Mouse (Mus musculus) spleen, adult 10 weeks (tissue): ENCODE data around the gene Marcksl1. TPM values are rescaled to one million over a fixed set of nuclear protein-coding genes. Genes with fewer than 3 reads are reported as not detected.

ENCODE experiments used
- polyA plus RNA-seq: library from polyadenylated mRNA; stranded (reverse); fragments of 350-450 nt; fragmentation: Illumina TruSeq; extraction: RNeasy Lipid Tissue Mini Kit (QIAGEN cat#74804); gene quantifications from one replicate; pipeline ENCODE4 v1.2.3, GENCODE M21; 2015; ENCODE audit warnings: low replicate concordance; ENCODE audit not compliant: insufficient read depth

Marcksl1 gene
- polyA plus RNA-seq, result 79.0 TPM

DNA sequence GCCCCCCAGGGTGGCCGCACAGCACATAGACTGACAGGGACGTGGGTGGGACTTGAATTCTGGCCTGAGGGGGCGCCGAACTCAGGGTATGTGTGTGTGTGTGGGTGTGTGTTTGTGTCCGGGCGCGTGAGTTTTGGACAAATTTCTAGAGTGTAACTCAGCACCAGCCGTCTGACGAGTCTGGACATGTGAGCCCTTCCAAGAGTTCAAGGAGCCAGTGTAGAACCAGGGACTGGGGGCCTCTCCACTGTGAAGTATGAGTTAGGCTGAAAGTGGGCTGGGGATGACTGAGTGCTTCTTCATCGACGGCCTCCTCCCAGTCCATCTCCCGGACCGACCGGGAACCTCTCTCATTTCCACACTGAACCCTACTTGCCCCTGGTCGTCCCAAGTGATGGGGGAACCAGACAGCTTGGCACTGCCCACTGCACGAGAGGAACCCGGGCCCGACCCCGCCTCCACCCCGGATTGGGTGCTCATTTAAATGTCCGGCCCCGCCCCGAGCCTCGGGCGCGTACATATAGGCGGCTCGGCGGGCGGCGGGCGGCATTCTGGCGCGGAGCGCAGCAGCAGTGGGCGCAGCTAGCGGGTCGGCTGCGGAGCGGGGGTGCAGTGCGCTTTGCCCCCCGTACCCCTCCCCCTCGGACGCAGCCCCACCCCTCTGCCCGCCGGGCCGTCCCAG lies at the start of gene Marcksl1:
Marcksl1 (plus strand) TSS at position 496 of the 682 bp plus-strand sequence.

GRCm38 (mm10) chr4:129490972-129491880 lies 22.2 kb upstream of the Marcksl1 start, which contains the start of the genes Tssk3 and Fam229a:
Gene Tssk3, minus strand, starts transcription at chr4:129491022.
Gene Fam229a, plus strand, starts transcription at chr4:129491190.

GRCm38 (mm10) chr4:129542592-129543141 lies 29.3 kb downstream of the Marcksl1 start, which contains the start of gene Hdac1:
Gene Hdac1, minus strand, starts transcription at chr4:129542713.

Other genes with a start within 250 kb of the Marcksl1 start
- 1.9 TPM for gene Sync, start 226.0 kb upstream of the Marcksl1 start, polyA plus RNA-seq
- 154 TPM for gene Rbbp4, start 178.2 kb upstream of the Marcksl1 start, polyA plus RNA-seq
- gene Zbtb8os, start 177.9 kb upstream of the Marcksl1 start, polyA plus RNA-seq, result 119 TPM
- gene Zbtb8a, start 135.5 kb upstream of the Marcksl1 start, polyA plus RNA-seq, result 4.8 TPM
- gene Zbtb8b, start 72.7 kb upstream of the Marcksl1 start, polyA plus RNA-seq, result not detected
- gene Bsdc1, start 52.0 kb upstream of the Marcksl1 start, polyA plus RNA-seq, result 45.0 TPM
- not detected for gene Tssk3, start 22.6 kb upstream of the Marcksl1 start, polyA plus RNA-seq
- gene Fam229a, start 22.4 kb upstream of the Marcksl1 start, polyA plus RNA-seq, result not detected
- 187 TPM for gene Hdac1, start 29.1 kb downstream of the Marcksl1 start, polyA plus RNA-seq
- 95.5 TPM for gene Lck, start 60.1 kb downstream of the Marcksl1 start, polyA plus RNA-seq
- gene Fam167b, start 65.0 kb downstream of the Marcksl1 start, polyA plus RNA-seq, result 10.3 TPM
- 119 TPM for gene Eif3i, start 87.1 kb downstream of the Marcksl1 start, polyA plus RNA-seq
- gene Tmem234, start 87.1 kb downstream of the Marcksl1 start, polyA plus RNA-seq, result 211 TPM
- 1.8 TPM for gene Dcdc2b, start 100.7 kb downstream of the Marcksl1 start, polyA plus RNA-seq
- 26.7 TPM for gene Iqcc, start 105.5 kb downstream of the Marcksl1 start, polyA plus RNA-seq
- 29.6 TPM for gene Ccdc28b, start 110.4 kb downstream of the Marcksl1 start, polyA plus RNA-seq
- 29.1 TPM for gene Txlna, start 127.5 kb downstream of the Marcksl1 start, polyA plus RNA-seq
- 34.8 TPM for gene Kpna6, start 159.2 kb downstream of the Marcksl1 start, polyA plus RNA-seq
- 7.3 TPM for gene Tmem39b, start 183.3 kb downstream of the Marcksl1 start, polyA plus RNA-seq
- gene Khdrbs1, start 228.7 kb downstream of the Marcksl1 start, polyA plus RNA-seq, result 141 TPM